Mouse (Mus musculus) lung, postnatal 0 days (tissue): ENCODE results near the gene Susd2.

Source experiments
- CTCF ChIP-seq: IDR thresholded peaks from 2 replicates; pipeline ENCODE4 v1.5.1; 2016; ENCODE audit warnings: antibody characterized with exemption, mild to moderate bottlenecking
- EP300 ChIP-seq: IDR thresholded peaks from 2 replicates; pipeline ENCODE4 v1.6.1; 2016; ENCODE audit warnings: antibody characterized with exemption, mild to moderate bottlenecking, control low read depth

- no peak for TF ChIP-seq CTCF
- no peak for TF ChIP-seq EP300
Measured at GRCm38 (mm10) chr10:75643741-75644343, at the start of gene Susd2.
